Mouse (Mus musculus) heart, postnatal 10 days (tissue): Measurements from ENCODE around the gene Cdc42. TPM values are rescaled to one million over a fixed set of nuclear protein-coding genes. Genes with fewer than 3 reads are reported as not detected.

Experiments
- DNase-seq, 2 experiments: peaks; one replicate each; pipeline ENCODE4 v3.0.0; 2021
- intact Hi-C: fragments of 180-260 bp; cut with DNase I; formaldehyde crosslinking; loops from one replicate; pipeline ENCODE4 v1.15.1; 2025
- total RNA-seq, 2 experiments: library from RNA; stranded (reverse); gene quantifications; 2 replicates each; pipeline ENCODE4 v1.2.3; 2021

Gene Cdc42
- 100 to 1,000 TPM; 245 to 270 TPM for total RNA-seq

DNA sequence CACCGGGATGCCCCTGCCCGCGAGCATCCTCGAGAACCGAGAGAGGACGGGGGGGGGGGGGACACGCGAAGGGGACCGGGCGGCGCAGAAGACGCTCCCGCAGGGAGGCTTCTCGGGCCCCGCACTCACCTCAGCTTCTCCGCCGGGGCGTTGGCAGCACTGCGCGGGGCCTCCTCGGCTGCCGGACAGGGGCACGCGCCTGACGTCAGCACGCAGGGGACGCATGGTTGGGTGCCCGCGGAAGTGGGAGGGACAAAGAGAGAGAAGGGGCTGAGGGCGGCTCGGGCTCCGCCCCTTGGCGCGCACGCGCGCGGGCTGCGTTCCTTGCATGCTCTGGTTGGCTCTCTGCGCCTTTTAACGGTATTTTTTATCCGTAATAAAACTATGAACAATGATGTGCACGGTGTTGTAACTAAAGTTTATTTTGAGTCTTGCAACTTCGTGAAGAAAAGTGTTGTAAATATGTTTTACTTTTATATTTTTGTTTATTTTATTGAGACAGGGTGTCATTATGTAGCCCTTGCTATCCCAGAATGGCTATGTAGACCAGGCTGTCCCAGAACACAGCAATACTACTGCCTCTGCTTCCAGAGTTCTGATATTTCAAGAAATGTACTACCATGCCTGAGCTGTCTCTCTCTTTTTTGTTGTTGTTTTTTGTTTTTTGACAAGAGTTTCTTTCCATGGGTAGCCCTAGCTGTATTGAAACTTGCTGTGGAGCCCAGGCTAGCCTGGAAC is at the start of gene Cdc42:
Gene Cdc42, minus strand, starts transcription at position 204 of the 738 bp plus-strand sequence.
- DNase-seq = peak; percentile 99
- intact Hi-C loops = no loop called here

DNA sequence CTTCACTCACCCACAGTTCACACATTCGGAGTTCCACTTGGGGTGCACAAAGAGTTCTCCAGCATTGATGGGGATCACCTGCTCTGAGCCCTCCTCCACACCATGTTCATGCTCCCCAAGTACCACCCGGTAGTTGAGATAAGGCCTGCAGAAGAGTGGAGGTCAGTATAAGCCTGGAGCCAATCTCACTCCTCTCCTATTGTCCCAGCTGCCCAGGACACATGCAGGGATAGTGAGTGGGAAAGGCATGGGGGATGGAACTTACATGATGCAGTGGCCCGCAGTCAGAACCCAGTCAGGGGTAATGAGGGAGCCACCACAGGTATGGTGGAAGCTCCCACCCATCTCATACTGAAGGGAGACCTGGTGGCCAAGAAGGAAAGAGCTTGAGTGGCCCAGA is 48.1 kb upstream of the Cdc42 start:
- intact Hi-C loops = no loop called here
- DNase-seq = no peak

DNA sequence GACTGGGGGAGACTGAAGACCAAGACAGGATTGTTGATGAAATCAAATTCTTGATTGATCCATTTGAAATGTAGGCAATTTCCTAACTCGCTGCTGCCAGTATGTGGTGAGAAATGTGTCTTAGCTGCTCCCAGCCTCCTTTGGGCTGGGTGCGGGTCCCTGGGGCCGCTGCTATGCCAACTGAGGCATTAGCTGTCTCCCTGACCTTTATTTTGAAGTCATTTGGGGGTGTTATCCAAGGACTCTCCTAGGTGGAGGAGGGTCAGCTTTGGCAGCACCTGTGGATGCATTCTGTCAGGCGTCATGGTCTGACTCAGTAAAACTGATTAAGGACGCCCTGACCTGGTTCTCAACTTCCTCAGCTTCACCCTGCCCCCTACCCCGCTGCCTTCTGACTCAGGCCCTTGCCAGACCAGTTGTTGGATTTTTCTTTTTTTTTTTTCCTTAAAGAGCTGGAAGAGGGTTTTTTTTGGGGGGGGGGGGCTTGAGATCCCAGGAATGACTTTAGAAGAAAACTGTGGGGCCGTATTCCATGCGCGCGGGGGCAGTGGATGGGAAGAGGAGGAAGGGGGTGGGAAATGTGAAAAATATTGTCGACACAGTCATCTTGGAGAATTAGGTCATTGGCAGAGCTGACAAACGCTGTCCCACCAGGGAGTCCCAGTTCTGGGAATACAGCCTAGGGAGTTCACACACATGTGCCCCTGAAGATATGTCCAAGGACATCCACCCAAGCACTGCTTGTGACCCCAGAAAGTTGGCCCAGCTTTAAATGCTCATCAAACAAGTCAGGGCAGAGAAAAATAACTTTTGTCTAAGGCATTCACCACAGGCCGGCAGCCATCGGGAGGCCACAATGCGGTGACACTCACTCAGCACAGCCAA is 39.4 kb upstream of the Cdc42 start:
- peak; percentile 73 to 74 for DNase-seq
- intact Hi-C loops = no loop called here

DNA sequence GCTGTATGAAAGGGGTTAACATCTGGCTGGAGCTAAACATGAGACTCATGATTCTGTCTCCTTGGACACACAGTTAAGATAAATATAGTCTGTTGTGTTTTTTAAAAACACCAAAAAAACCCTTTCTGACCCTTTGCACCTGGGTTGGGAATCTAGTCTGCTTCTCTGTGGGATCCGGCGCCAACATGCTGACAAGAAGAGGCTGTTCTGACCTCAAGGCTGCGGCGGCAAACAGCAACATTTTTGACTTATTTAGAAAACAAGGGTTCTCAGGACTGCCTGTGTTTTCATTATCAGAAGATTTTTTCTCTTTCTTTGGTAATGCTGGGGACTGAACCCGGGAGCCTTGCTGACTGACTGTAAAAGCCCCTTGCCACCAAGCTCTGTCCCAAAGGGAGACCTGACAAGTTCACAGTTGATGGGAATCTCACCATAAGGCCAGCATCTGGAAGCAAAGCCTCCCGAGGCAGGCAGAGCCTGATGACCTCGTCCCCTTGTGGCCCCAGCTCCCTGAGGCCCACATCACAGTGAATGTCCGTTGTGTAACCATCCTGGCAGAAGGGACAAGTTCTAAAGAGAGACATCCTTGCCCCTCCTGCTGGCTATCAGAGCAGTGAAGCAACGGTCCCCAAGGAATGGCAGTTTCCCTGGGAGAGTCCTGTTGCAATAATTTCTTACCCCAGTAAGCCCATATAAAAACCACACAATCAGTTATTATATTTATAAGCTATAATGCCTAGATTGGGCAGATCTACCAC is 36.0 kb upstream of the Cdc42 start:
- intact Hi-C loops = loop anchor here (5.0 kb wide), 1 partner anchor 81 kb away; no protein-coding TSS in a partner anchor
- DNase-seq = peak; percentile 50 to 55

DNA sequence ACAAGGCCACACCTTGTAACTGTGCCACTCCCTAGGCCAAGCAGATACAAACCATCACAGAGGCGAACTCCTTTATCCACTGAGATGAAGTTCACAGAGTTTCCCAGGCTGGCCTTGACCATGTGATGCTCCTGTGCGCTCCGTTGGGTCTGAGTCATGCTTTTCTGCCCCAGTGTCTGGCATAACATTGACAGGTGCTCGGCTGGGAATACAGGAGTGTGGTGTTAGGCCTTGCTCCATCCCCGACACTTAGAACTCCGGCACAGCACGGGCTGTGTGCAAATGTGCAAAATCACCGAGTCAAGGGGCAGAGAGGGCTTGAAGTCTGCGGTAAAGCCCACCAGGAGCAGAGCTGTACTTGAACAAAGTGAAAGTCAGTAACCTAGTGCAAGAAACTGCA is 35.4 kb upstream of the Cdc42 start:
- intact Hi-C loops = loop anchor here (5.0 kb wide), 1 partner anchor 81 kb away; no protein-coding TSS in a partner anchor

DNA sequence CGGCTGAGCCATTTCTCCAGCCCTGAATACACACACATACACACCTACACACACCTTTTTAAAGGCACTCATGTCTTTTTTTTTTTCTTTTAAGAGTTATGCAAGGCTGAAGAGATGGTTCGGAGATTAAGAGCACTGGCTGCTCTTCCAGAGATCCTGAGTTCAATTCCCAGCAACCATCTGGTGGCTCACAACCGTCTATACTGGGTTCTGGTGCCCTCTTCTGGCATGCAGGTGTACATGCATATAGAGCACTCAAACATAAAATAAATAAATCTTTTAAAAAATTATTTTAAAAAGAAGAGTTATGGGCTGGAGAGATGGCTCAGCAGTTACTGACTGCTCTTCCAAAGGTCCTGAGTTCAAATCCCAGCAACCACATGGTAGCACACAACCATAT is 33.8 kb upstream of the Cdc42 start:
- intact Hi-C loops = loop anchor here (5.0 kb wide), 1 partner anchor 79 kb away; no protein-coding TSS in a partner anchor
- DNase-seq = no peak

More for the DNA sequence above, 35.4 kb upstream of the Cdc42 start:
- no peak for DNase-seq

DNA sequence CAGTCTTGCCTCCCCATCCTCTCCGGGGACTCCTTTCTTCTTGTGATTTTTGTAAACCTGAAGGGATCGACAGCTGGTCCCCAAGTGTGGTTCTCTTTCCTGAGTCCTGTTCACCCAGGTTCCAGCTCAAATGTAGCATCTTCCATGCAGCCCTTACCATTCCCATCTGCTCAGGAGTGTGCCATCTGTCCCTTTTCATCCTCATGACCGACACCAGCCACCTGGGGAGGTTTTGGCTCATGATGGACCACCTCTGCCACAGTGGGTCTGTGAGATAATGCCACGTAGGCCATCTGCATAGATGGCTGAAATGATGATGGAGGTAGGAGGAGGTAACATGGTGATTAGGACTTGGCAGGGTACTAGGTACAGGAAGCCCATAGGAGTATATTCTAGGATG is 32.7 kb upstream of the Cdc42 start:
- intact Hi-C loops = loop anchor here (5.0 kb wide), 1 partner anchor 78 kb away; no protein-coding TSS in a partner anchor
- DNase-seq = no peak

DNA sequence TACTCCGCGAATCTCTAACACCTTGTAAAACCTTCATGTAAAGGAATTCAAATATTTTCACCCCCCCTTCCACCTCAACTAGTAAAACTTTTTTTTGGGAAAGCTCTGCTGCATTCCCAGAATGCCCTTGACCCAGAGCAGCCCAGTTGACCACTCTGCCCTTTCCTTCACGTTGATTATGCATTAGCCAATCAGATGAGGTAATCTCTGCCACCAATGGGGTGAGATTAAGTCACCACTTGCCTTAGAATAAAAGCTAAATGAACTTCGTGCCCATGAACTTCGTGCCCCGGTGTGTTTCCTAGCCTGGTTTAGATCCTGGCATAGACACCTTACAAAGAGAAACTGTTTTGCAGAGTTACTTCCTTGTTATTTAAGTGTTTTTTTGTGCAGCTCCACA is 31.5 kb upstream of the Cdc42 start:
- intact Hi-C loops = no loop called here
- peak; percentile 30 to 44 for DNase-seq

DNA sequence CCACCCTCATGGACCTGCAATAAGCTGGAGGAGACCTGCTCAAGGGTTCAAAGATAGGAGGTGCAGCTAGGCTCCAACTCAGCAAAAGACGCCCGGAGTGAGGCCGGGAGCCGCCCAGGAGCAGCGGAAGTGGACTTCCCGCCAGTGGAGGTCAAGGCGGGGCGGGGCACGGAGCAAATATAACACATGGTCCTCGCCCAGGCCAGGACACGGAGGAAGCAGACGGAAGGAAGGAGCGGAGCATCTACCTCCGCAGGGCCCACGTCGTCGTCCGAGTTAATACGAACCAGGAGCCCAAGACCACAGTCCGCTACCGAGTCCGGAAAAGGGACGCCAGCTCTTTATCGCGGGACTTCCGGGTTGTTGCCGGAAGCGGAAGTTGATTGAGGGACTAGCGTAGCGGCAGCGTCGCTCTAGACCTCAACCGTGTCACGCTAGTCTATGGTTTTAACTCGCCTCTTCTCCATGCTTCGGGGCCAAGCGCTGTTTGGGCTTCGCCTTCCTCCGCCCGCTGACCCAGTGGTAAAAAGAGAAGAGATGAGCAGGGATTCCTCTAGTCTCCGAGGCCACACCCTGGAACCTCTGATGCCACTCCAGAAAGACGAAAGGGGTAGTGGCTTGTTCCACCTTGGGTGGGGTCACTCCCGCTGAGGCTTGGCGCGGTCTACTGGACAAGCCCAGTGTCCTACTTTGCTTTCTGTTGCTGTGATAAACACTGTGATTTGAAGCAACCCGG is 30.7 kb upstream of the Cdc42 start:
- intact Hi-C loops = no loop called here
- peak; percentile 92 to 93 for DNase-seq

DNA sequence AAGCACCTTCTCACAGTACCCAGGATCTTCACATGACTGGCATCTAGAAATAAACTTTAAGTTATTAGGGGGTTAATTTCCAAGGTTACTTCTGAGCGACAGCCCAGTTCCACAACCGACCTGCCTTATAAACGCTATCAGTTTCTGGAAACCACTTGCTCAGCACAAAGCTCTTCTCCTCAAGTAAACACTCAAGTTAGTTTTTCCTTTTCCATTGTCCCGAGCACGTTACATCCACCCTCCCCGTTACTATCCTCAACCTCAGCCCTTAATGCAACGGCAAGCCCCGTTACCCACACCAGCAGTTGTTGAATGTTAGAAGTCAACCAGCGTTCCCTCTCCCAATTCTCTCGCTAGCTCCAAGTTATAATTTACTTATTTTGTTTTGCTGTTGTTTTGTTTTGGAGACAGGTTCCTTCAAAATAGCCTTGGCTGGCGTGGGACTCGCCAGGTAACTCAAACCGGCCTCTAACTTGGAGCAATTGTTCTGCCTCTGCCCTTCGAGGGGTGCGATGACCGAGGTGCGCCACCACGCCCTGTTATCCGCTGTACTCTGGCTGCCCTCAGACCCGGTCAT is 30.1 kb upstream of the Cdc42 start:
- DNase-seq = no peak
- intact Hi-C loops = no loop called here

DNA sequence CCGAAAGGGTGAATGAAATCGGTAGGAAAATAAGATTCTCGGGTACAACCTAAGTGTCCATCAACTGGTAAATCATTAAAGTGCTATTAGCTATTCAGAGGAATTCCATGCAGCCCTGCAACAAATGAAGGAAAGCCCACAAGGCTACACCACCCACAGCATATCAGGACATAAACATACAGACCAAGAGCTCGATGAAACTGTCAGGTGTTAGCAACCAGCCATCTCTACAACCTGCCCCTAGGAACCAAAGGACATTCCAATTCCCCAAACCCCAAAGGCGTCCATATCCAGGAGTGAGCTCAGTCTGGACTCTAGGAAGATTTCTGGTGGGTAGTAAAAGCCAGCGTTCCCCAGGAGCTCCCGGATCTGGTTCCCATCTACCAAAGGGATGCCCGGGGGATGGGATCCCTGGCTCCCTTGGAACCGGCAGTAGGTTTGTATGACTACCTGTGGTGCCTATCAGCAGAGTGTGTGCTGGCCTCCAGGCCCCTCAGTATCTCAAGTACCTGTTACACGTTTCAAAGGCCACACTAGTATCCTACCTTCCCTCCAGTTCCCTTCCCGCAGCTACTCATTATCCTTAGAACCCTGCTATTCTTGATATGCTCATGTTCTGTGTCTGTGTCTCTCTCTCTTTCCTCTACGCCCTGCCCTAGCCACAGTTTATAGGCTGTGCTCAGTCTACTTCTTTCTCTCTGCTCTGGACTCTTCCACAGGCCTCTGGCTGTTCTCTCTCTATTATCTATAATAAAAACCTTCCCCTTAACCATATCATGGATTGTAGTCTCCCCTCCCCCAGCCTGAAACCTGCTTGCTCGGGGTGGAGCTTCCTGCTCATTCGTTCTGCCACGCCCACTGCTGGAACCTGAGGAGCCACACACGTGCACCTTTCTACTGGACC is 23.4 kb upstream of the Cdc42 start:
- intact Hi-C loops = no loop called here
- DNase-seq = no peak

DNA sequence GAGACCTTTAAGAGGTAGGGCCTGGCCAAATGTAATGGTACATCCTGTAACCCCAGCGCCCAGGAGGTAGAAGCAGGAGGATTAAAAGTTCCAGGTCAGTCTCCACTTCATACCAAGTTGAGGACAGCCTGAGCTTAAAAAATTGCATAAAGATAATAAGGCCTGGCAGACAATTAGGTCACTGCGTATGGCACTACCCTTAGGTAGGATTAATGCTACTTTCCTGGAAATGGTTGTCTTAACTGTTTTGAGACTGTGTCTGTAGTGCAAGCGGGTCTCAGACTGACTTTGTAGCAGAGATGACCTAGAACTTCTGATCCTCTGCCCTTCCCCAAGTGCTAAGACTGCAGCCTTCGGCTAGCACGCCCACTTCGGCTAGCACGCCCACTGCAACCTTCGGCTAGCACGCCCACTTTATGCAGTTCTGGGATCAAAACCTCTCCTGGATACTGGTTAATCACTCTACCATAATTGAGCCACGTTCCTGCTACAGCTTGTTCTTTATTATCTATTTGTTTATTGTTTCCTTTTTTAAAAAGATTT is 22.3 kb upstream of the Cdc42 start:
- DNase-seq = no peak
- intact Hi-C loops = no loop called here

DNA sequence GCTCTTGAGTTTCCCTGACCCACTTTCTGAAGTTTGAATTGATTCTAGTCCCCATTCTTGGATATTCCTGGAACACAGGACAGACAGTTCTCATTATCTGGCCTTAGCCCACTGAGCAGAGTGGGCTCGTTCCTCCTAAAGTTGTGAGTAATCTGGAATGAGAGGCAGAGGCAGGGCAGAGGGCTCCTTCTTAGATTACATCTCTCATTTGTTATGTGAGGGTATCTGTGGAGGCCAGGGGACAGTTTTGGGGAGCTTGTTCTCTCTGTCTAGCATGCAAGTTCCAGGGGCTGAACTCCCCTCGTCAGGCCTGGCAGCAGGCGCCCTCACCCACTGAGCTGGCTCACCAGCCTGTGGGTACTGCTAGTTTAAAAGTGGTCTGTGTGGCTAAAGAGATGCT is 21.6 kb upstream of the Cdc42 start:
- DNase-seq = no peak
- intact Hi-C loops = no loop called here

DNA sequence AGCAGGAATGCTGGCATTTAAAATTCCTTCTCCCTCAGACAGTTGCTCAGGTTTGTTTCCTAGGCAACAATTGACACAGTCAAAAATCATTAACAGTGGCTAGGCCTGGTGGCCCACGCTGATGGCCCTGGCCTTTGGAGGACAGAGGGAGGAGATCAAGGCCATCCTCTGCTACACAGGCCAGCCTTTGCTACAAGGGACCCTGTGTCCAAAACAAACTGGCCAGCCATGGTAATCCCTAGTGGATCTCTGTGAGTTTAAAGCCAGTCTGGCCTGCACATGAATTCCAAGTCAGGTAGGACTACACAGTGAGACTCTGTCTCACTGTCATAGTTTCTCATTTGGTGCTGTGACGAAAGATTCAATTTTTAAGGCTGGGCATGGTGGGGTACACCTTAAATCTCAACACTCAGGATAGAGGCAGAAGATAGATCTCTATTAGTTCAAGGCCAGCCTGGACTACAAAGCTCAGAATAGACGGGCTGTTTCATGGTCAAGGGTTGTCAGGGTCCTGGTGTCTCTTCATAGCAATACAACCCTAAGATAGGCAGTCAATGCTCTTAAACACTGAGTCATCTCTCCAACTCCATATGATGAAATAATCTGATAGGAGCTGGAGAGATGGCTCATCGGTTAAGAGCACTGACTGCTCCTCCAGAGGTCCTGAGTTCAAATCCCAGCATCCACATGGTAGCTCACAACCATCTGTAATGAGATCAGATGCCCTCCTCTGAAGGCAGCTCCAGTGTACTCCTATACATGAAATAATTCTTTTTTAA is 20.2 kb upstream of the Cdc42 start:
- DNase-seq = no peak
- intact Hi-C loops = no loop called here

DNA sequence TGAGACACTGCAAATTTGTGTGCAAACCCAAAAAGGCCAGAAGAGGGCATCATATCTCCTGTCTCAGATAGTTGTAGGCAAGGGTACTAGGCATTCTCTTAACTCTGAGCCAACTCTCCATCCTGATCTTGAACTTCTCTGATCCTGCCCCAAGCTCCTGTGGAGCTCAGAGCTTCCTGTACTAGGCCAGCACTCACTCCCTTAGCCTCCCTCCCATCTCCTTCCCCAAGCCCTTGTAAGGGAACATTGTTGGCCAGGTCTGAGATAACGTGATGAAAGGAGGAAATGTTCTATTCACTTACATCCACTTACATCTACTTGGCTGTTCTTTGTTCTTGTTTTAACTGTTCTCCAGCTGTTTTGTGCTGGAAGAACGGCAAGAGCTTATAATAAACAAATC is 19.3 kb upstream of the Cdc42 start:
- no peak for DNase-seq
- intact Hi-C loops = no loop called here

DNA sequence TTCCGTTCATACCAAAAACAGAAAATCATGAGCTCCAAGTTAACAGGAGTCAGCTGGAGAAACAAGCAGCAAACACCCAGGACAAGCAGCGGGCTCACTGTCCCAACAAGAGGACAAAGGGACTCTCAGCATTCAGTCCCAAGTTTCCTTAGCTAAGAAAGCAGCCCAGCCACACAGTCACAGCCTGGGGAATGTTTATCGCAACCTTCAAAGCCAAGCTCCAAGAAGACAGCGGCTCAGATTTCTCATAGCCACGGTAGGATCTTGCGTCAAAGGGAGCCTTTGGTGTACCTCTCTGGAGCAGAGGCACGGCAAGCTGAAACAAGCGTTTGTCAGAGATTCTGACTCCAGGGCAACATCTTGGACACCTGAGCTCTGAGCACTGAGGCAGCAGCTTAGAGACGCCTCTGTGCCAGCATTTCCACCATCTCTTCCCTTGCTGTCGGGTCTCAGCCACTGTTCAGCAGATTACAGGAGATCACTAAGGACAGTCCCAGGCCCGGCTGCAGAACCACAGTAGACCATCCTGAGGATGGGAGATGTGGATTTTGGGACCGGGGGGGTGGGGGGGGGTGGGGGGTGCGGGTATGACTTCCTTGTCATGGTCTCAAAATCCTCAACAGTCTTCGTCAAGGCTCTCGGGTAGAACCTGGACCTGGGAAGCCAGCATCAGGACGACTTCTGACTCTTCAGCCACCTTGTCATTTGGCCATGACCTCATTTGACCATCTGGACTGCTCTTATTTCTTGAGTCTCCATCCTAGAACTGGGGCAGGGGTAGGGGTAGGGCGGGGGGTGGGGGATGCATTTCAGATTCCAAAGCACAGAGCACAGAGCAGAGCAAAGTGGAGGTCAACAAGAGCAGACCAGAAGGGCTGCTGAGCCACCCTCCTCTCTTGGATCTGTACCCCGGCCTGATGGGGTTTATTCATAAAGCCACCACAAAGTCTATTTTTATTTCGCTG is 18.1 kb upstream of the Cdc42 start:
- intact Hi-C loops = no loop called here
- DNase-seq = peak in 1 of 2 experiments; percentile 20

DNA sequence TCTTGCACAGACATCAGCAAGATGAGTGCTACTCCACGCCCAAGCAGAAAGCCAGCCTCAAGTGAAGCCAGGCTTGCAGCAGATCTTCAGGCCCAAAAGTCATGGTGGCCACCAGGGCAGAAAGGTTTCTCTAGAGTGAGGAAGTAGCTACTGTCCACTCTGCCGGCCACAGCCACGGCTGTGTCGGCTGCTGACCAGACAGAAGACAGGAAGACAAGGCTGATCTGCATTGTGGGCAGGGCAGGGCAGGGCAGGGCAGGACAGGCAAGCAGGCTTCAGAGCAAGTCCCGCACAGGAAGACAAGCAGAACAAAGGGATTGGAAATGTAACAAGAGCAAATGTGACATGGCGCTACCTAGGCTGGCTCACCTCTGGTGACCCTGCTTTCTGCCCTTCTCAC is 16.2 kb upstream of the Cdc42 start:
- no peak for DNase-seq

More for the DNA sequence above, 16.2 kb upstream of the Cdc42 start:
- intact Hi-C loops = no loop called here
